Mouse (Mus musculus): ENCODE results near the gene Chst15.

GRCm38 (mm10) chr7:132299661-132300210 is 17.3 kb downstream of the Chst15 start:
- TF ChIP-seq POLR2A (IDR thresholded peaks at IDR 0.05; ENCODE audit: borderline replicate concordance, insufficient read depth, low read length) (no peak), CTCF (IDR thresholded peaks at IDR 0.05; ENCODE audit: borderline replicate concordance, insufficient read depth, low read depth, low read length) (no peak)
